25 mouse cellular contexts compared by ENCODE assay signal in the genomic region with DNA sequence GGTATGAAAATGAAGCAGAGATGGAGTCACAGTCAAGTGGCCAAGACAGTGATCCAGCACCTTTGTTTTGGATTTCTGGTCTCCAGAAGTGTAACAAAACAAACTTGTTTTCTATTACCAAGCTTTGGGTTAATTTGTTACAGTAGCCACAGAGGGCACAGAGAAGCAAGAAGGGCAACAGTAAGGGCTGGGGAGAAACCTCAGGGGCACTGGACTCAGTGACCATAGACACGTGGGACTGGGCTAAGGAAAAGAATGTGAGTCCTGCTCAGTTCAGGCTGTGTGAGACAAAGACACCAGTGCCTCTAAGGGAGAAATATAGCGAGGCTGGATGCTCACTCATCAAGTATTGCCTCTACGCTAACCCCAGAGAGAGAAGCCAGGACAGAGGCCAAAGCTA.
"Had no signal": no experiment of that assay in that cellular context is flagged by ENCODE, and none has a peak within 500 bp of the region (broad histone marks: within the 10 kb centered on the region; RNA-seq: fewer than 3 reads in every experiment).

No protein-coding gene starts in this region.

- H3K4me2 ChIP-seq: heart, embryonic 12.5 days; hindbrain, embryonic 12.5 days; hindbrain, embryonic 14.5 days; intestine, embryonic 15.5 days; kidney, embryonic 15.5 days; limb, embryonic 12.5 days; liver, embryonic 11.5 days; liver, embryonic 13.5 days; liver, embryonic 15.5 days had no signal

- H3K27me3 ChIP-seq: heart, embryonic 12.5 days; hindbrain, embryonic 12.5 days; intestine, embryonic 15.5 days; kidney, embryonic 15.5 days; limb, embryonic 12.5 days; liver, embryonic 13.5 days; liver, embryonic 15.5 days had no signal

- H3K9ac ChIP-seq: heart, embryonic 12.5 days; hindbrain, embryonic 12.5 days; hindbrain, embryonic 14.5 days; intestine, embryonic 15.5 days; kidney, embryonic 15.5 days; limb, embryonic 12.5 days; liver, embryonic 13.5 days; liver, embryonic 15.5 days; liver, postnatal 0 days had no signal

- H3K27ac ChIP-seq: gastrocnemius, adult 2 months; heart, embryonic 10.5 days; hindbrain, embryonic 10.5 days; hindbrain, embryonic 12.5 days; hindbrain, embryonic 14.5 days; intestine, embryonic 15.5 days; kidney, embryonic 15.5 days; layer of hippocampus, adult 2 months; left cerebral cortex, adult 2 months; limb, embryonic 10.5 days; limb, embryonic 12.5 days; liver, embryonic 13.5 days; liver, embryonic 15.5 days had no signal

- DNase-seq: gastrocnemius, adult 2 months; gastrocnemius, postnatal 10 days; gastrocnemius, postnatal 25 days; heart, adult 18-20 months; heart, postnatal 10 days; heart, postnatal 4 days; liver; liver, embryonic 13.5 days; liver, postnatal 0 days had no signal

- H3K4me3 ChIP-seq: gastrocnemius, adult 2 months; heart, embryonic 10.5 days; heart, embryonic 12.5 days; hindbrain, embryonic 10.5 days; hindbrain, embryonic 12.5 days; intestine, embryonic 15.5 days; kidney, embryonic 15.5 days; layer of hippocampus, adult 2 months; left cerebral cortex, adult 2 months; limb, embryonic 10.5 days; limb, embryonic 12.5 days; liver, embryonic 13.5 days; liver, embryonic 15.5 days had no signal

- ATAC-seq: hindbrain, embryonic 16.5 days; inflammation-experienced regulatory T-cells, adult 6 months; intestine, embryonic 15.5 days; intestine, postnatal 0 days; liver, postnatal 0 days had no signal

- H3K9me3 ChIP-seq: heart, embryonic 10.5 days; heart, embryonic 12.5 days; hindbrain, embryonic 10.5 days; hindbrain, embryonic 12.5 days; intestine, embryonic 15.5 days; kidney, embryonic 15.5 days; limb, embryonic 10.5 days; limb, embryonic 12.5 days; liver, embryonic 13.5 days; liver, embryonic 15.5 days had no signal
